Mouse (Mus musculus): Measurements from ENCODE around the gene Olfr90. TPM values are rescaled to one million over a fixed set of nuclear protein-coding genes. Genes with fewer than 3 reads are reported as not detected.

Gene Olfr90
- polyA plus RNA-seq, 1 experiment from 2014 or later: 0.08 TPM

Other genes starting within 250 kb of the Olfr90 start
- gene Trim15, start 221.3 kb downstream of the Olfr90 start, polyA plus RNA-seq (2016; fragmentation: Nextera tagmentation; extraction: Ambion mirVana): 0.14 and 0.36 TPM in 2 replicates
- gene Trim10, start 218.9 kb downstream of the Olfr90 start, polyA plus RNA-seq (2016; fragmentation: Nextera tagmentation; extraction: Ambion mirVana): 6.7 and 7.3 TPM in 2 replicates
- not detected in 2 replicates for gene Trim40, start 198.4 kb downstream of the Olfr90 start, polyA plus RNA-seq (2016; fragmentation: Nextera tagmentation; extraction: Ambion mirVana)
- gene Trim31, start 190.4 kb downstream of the Olfr90 start, polyA plus RNA-seq (2016; fragmentation: Nextera tagmentation; extraction: Ambion mirVana): not detected in 2 replicates
- gene Rnf39, start 145.6 kb downstream of the Olfr90 start, polyA plus RNA-seq (2016; fragmentation: Nextera tagmentation; extraction: Ambion mirVana): 1.2 and 1.5 TPM in 2 replicates
- 162 and 178 TPM in 2 replicates for gene Ppp1r11, start 136.8 kb downstream of the Olfr90 start, polyA plus RNA-seq (2016; fragmentation: Nextera tagmentation; extraction: Ambion mirVana)
- gene Znrd1, start 129.9 kb downstream of the Olfr90 start, polyA plus RNA-seq (2016; fragmentation: Nextera tagmentation; extraction: Ambion mirVana): 91.6 and 95.3 TPM in 2 replicates
- 8.6 and 9.6 TPM in 2 replicates for gene Znrd1as, start 129.9 kb downstream of the Olfr90 start, polyA plus RNA-seq (2016; fragmentation: Nextera tagmentation; extraction: Ambion mirVana)
- not detected in 2 replicates for gene 2410137M14Rik, start 107.3 kb downstream of the Olfr90 start, polyA plus RNA-seq (2016; fragmentation: Nextera tagmentation; extraction: Ambion mirVana)
- 0.68 and 1.1 TPM in 2 replicates for gene H2-M5, start 99.0 kb downstream of the Olfr90 start, polyA plus RNA-seq (2016; fragmentation: Nextera tagmentation; extraction: Ambion mirVana)
- 79.9 and 96.9 TPM in 2 replicates for gene Zfp57, start 87.3 kb downstream of the Olfr90 start, polyA plus RNA-seq (2016; fragmentation: Nextera tagmentation; extraction: Ambion mirVana)
- 0.19 and 0.34 TPM in 2 replicates for gene Mog, start 65.1 kb downstream of the Olfr90 start, polyA plus RNA-seq (2016; fragmentation: Nextera tagmentation; extraction: Ambion mirVana)
- 10.8 and 17.0 TPM in 2 replicates for gene Gabbr1, start 42.5 kb downstream of the Olfr90 start, polyA plus RNA-seq (2016; fragmentation: Nextera tagmentation; extraction: Ambion mirVana)
- not detected in 2 replicates for gene Olfr91, start 9.8 kb upstream of the Olfr90 start, polyA plus RNA-seq (2016; fragmentation: Nextera tagmentation; extraction: Ambion mirVana)
- not detected in 2 replicates for gene Olfr92, start 31.6 kb upstream of the Olfr90 start, polyA plus RNA-seq (2016; fragmentation: Nextera tagmentation; extraction: Ambion mirVana)
- gene Olfr93, start 73.0 kb upstream of the Olfr90 start, polyA plus RNA-seq (2016; fragmentation: Nextera tagmentation; extraction: Ambion mirVana): not detected in 2 replicates
- not detected in 2 replicates for gene Ubd, start 105.4 kb upstream of the Olfr90 start, polyA plus RNA-seq (2016; fragmentation: Nextera tagmentation; extraction: Ambion mirVana)
- not detected in 2 replicates for gene Olfr94, start 112.5 kb upstream of the Olfr90 start, polyA plus RNA-seq (2016; fragmentation: Nextera tagmentation; extraction: Ambion mirVana)
- not detected in 2 replicates for gene Olfr95, start 124.6 kb upstream of the Olfr90 start, polyA plus RNA-seq (2016; fragmentation: Nextera tagmentation; extraction: Ambion mirVana)
- gene Olfr96, start 131.6 kb upstream of the Olfr90 start, polyA plus RNA-seq (2016; fragmentation: Nextera tagmentation; extraction: Ambion mirVana): not detected in 2 replicates
- gene Olfr97, start 148.8 kb upstream of the Olfr90 start, polyA plus RNA-seq (2016; fragmentation: Nextera tagmentation; extraction: Ambion mirVana): not detected in 2 replicates
- gene Olfr98, start 175.2 kb upstream of the Olfr90 start, polyA plus RNA-seq (2016; fragmentation: Nextera tagmentation; extraction: Ambion mirVana): not detected in 2 replicates
- 1.1 and 1.4 TPM in 2 replicates for gene H2-M3, start 181.7 kb upstream of the Olfr90 start, polyA plus RNA-seq (2016; fragmentation: Nextera tagmentation; extraction: Ambion mirVana)
- gene Olfr99, start 195.0 kb upstream of the Olfr90 start, polyA plus RNA-seq (2016; fragmentation: Nextera tagmentation; extraction: Ambion mirVana): not detected in 2 replicates
- gene Olfr101, start 215.8 kb upstream of the Olfr90 start, polyA plus RNA-seq (2016; fragmentation: Nextera tagmentation; extraction: Ambion mirVana): not detected in 2 replicates
- gene Olfr102, start 228.6 kb upstream of the Olfr90 start, polyA plus RNA-seq (2016; fragmentation: Nextera tagmentation; extraction: Ambion mirVana): not detected in 2 replicates